28 mouse cellular contexts compared by ENCODE assay signal in genomic region chr14:35519402-35519801, GRCm38 (mm10).
A peak's percentile ranks its signal among the peaks of the same experiment; 100 is the strongest.
DNase-seq lines count a peak whose midpoint lies in the region; ATAC-seq and TF ChIP-seq lines count a peak whose summit lies in the region.
"Had no signal": no experiment of that assay in that cellular context is flagged by ENCODE, and none has a peak within 500 bp of the region (broad histone marks: within the 10 kb centered on the region; RNA-seq: fewer than 3 reads in every experiment).

No protein-coding gene starts in this region.

- no peak for TF ChIP-seq POLR2A in myocyte (IDR thresholded peaks at IDR 0.05; ENCODE audit: insufficient read length, low read depth)

- peak; percentile 24 for DNase-seq in layer of hippocampus, adult 9-10 months (ENCODE audit: low spot score)
- DNase-seq in layer of hippocampus, postnatal 10 days (ENCODE audit: low spot score in 2 of 2): no peak
- DNase-seq in adipocyte (ENCODE audit: low spot score): peak; percentile 54
- no peak for DNase-seq in spleen, adult 18-20 months
- no peak for DNase-seq in testis, postnatal 10 days (ENCODE audit: low spot score)
- DNase-seq: adrenal gland, adult 8-10 months; adrenal gland, postnatal 25 days; cerebellum, adult 18-20 months; cerebellum, adult 9-10 months; cerebellum, postnatal 25 days; gastrocnemius, postnatal 10 days; gastrocnemius, postnatal 36 days; heart, adult 2 months; heart, postnatal 36 days had no signal

- H3K36me3 ChIP-seq in C2C12 (ENCODE audit: control insufficient read depth, insufficient read depth) (no peaks in the 10 kb centered on the region), myocyte (ENCODE audit: control insufficient read depth, insufficient read depth) (no peaks in the 10 kb centered on the region)
- no peaks in the 10 kb centered on the region for H3K36me3 ChIP-seq in heart, embryonic 11.5 days (ENCODE audit: control insufficient read depth, insufficient read depth, low read length)
- H3K36me3 ChIP-seq: embryonic facial prominence, embryonic 12.5 days; embryonic facial prominence, embryonic 15.5 days; forebrain, embryonic 12.5 days; G1E; heart, embryonic 10.5 days; hindbrain, embryonic 10.5 days; hindbrain, embryonic 13.5 days; intestine, embryonic 15.5 days had no signal

- no peak overlapping the region for H3K27ac ChIP-seq in heart, embryonic 11.5 days (ENCODE audit: low read depth, low read length)
- H3K27ac ChIP-seq: embryonic facial prominence, embryonic 12.5 days; embryonic facial prominence, embryonic 15.5 days; forebrain, embryonic 12.5 days; heart, adult 2 months; heart, embryonic 10.5 days; hindbrain, embryonic 10.5 days; hindbrain, embryonic 13.5 days; intestine, embryonic 15.5 days had no signal

- H3K79me3 ChIP-seq in C2C12 (ENCODE audit: low read depth): no peaks in the 10 kb centered on the region

- no peak for ATAC-seq in heart, embryonic 11.5 days (replicated peaks; ENCODE audit: insufficient number of reproducible peaks, low FRiP score, low TSS enrichment)
- ATAC-seq: forebrain, embryonic 16.5 days; hindbrain, embryonic 16.5 days; intestine, embryonic 15.5 days had no signal

- no peaks in the 10 kb centered on the region for H3K27me3 ChIP-seq in C2C12 (ENCODE audit: control insufficient read depth, insufficient read depth, insufficient read length)
- no peaks in the 10 kb centered on the region for H3K27me3 ChIP-seq in myocyte (ENCODE audit: control insufficient read depth, insufficient read depth, insufficient read length)
- no peaks in the 10 kb centered on the region for H3K27me3 ChIP-seq in heart, embryonic 11.5 days (ENCODE audit: control insufficient read depth, insufficient read depth, low read length)
- H3K27me3 ChIP-seq: CH12.LX; embryonic facial prominence, embryonic 12.5 days; embryonic facial prominence, embryonic 15.5 days; forebrain, embryonic 12.5 days; hindbrain, embryonic 13.5 days; intestine, embryonic 15.5 days had no signal

- H3K9ac ChIP-seq in heart, embryonic 11.5 days (ENCODE audit: low read depth, low read length): no peak overlapping the region
- H3K9ac ChIP-seq: embryonic facial prominence, embryonic 12.5 days; embryonic facial prominence, embryonic 15.5 days; forebrain, embryonic 12.5 days; hindbrain, embryonic 13.5 days; intestine, embryonic 15.5 days had no signal

- H3K4me1 ChIP-seq in heart, embryonic 11.5 days (ENCODE audit: control insufficient read depth, insufficient read depth, low read length): no peaks in the 10 kb centered on the region
- H3K4me1 ChIP-seq: embryonic facial prominence, embryonic 12.5 days; embryonic facial prominence, embryonic 15.5 days; forebrain, embryonic 12.5 days; heart, embryonic 10.5 days; hindbrain, embryonic 10.5 days; hindbrain, embryonic 13.5 days; intestine, embryonic 15.5 days had no signal

- H3K9me3 ChIP-seq in heart, embryonic 11.5 days (replicated peaks; ENCODE audit: control insufficient read depth, low read length): no peaks in the 10 kb centered on the region
- H3K9me3 ChIP-seq: embryonic facial prominence, embryonic 12.5 days; embryonic facial prominence, embryonic 15.5 days; forebrain, embryonic 12.5 days; heart, embryonic 10.5 days; hindbrain, embryonic 10.5 days; hindbrain, embryonic 13.5 days; intestine, embryonic 15.5 days had no signal

- H3ac ChIP-seq in C2C12 (ENCODE audit: control insufficient read depth, insufficient read length, low read depth): no peak overlapping the region
- no peak overlapping the region for H3ac ChIP-seq in myocyte (ENCODE audit: control insufficient read depth, insufficient read length)

- TF ChIP-seq CTCF in C2C12 (IDR thresholded peaks at IDR 0.05; ENCODE audit: control insufficient read depth, insufficient read depth, insufficient read length): no peak

- H3K4me2 ChIP-seq in myocyte (ENCODE audit: low read depth): no peak overlapping the region
- no peak overlapping the region for H3K4me2 ChIP-seq in heart, embryonic 11.5 days
- H3K4me2 ChIP-seq: embryonic facial prominence, embryonic 12.5 days; embryonic facial prominence, embryonic 15.5 days; forebrain, embryonic 12.5 days; hindbrain, embryonic 13.5 days; intestine, embryonic 15.5 days had no signal

- H3K79me2 ChIP-seq in C2C12 (ENCODE audit: control insufficient read depth, insufficient read depth): no peaks in the 10 kb centered on the region
- no peaks in the 10 kb centered on the region for H3K79me2 ChIP-seq in myocyte (ENCODE audit: control insufficient read depth, insufficient read depth)

- H3K4me3 ChIP-seq in C2C12 (ENCODE audit: insufficient read depth, poor library complexity, severe bottlenecking) (no peak overlapping the region), myocyte (no peak overlapping the region)
- no peak overlapping the region for H3K4me3 ChIP-seq in heart, embryonic 11.5 days (ENCODE audit: low read depth, low read length)
- H3K4me3 ChIP-seq: embryonic facial prominence, embryonic 12.5 days; embryonic facial prominence, embryonic 15.5 days; forebrain, embryonic 12.5 days; heart, adult 2 months; heart, embryonic 10.5 days; hindbrain, embryonic 10.5 days; hindbrain, embryonic 13.5 days; intestine, embryonic 15.5 days had no signal

TF ChIP-seq in C2C12, 6 proteins besides CTCF, POLR2A, EP300 and RAD21:
- TF ChIP-seq MYOG (IDR thresholded peaks at IDR 0.05; ENCODE audit: control insufficient read depth, extremely low read depth, insufficient read length): no peak
- peak; percentile 64 for TF ChIP-seq USF1 (IDR thresholded peaks at IDR 0.05; ENCODE audit: low read depth)

TF ChIP-seq in myocyte, 11 proteins besides CTCF, POLR2A, EP300 and RAD21:
- TF ChIP-seq USF1 (IDR thresholded peaks at IDR 0.05; ENCODE audit: low read depth) (peak; percentile 70), E2F4 (IDR thresholded peaks at IDR 0.05; ENCODE audit: insufficient read depth) (no peak)

Comparison
In these comparisons a context has a peak if more than half of its experiments do, and no peak if none do; other contexts are left out.
1. DNase-seq: peak in layer of hippocampus, adult 9-10 months (single experiment) and adipocyte (single experiment); none in layer of hippocampus, postnatal 10 days (0 of 2), spleen, adult 18-20 months (0 of 2) and testis, postnatal 10 days (single experiment).